Mouse (Mus musculus) kidney, adult 8-10 months (tissue): Measurements from ENCODE around the gene Olfr485.
"Not testable (repeated sequence)": the region's sequence is repeated elsewhere in the genome, so short reads cannot be mapped to it uniquely, and the experiment has no call there.

Source experiments
- DNase-seq, 2 experiments: peaks; one replicate each; pipeline ENCODE4 v3.0.0; 2022

Gene Olfr485

GRCm38 (mm10) chr7:108159771-108160170 lies at the start of gene Olfr485:
TSS of gene Olfr485 (minus strand) at chr7:108159871.
- no peak for DNase-seq

GRCm38 (mm10) chr7:108196938-108197337 lies 37.3 kb upstream of the Olfr485 start:
- no peak for DNase-seq

DNA sequence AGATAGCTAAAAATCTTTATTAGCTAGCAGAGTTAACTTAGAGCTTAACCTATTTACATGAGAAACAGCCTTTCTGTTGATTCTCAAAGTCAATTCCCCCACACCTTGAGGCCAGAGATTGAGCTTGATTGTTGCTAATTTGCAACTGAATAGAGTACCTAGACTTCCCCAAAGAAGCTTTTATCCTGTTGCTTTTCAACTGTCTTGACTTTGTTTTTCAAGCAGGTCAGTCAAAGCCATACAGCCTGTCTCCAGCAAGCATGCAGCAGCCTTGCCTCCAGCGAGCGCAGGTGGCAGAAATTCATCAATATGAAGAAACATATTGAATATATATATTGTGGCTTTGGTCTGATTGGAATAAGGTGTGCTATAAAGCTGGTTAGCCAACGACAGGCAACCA lies 36.7 kb upstream of the Olfr485 start:
- not testable (repeated sequence) for DNase-seq

DNA sequence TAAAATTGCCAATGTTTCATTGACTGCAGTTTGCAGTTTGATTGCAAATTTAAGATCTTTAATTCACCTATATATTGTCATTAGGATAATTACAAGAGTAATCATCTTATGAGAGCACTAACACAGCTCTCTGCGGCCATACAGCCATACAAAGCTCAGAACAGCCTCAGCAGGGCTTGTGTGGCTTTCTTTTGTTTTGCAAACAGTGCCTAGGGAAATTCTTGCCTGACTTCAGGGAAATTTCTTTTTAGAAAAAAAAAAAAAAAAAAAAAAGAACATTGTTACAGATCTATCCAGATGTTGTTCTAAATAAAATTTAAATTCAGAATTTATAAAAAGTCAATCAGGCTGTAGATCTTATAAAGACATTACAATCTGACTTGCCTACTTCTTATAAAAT lies 33.0 kb upstream of the Olfr485 start:
- DNase-seq, result not testable (repeated sequence)

GRCm38 (mm10) chr7:108191196-108191595 lies 31.5 kb upstream of the Olfr485 start:
- not testable (repeated sequence) for DNase-seq

DNA sequence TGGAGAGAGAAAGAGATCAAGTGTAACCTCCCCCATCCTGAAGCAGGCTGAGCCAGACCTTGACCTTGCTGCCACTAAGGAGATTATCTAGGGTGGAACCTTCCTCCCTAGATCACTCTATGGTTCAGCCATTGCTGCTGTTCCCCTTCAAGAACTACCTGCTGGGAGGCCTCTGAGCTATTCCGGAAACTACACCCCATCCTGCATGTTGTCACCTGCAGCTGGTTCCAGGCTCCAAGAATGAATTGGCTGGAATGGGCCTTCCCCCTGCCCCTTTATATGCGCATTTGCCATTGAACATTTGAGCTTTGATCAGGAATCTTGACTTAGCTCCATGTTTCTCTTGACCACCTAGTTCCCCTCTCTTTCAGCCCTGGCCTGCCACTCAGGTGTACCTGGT lies 25.6 kb upstream of the Olfr485 start:
- not testable (repeated sequence) for DNase-seq

- DNase-seq, result not testable (repeated sequence)
Observed at GRCm38 (mm10) chr7:108184401-108184800, 24.7 kb upstream of the Olfr485 start.

GRCm38 (mm10) chr7:108172642-108173041 lies 13.0 kb upstream of the Olfr485 start, which contains the start of gene Olfr486:
TSS of gene Olfr486 (minus strand) at chr7:108172742.
- DNase-seq, result not testable (repeated sequence)

DNA sequence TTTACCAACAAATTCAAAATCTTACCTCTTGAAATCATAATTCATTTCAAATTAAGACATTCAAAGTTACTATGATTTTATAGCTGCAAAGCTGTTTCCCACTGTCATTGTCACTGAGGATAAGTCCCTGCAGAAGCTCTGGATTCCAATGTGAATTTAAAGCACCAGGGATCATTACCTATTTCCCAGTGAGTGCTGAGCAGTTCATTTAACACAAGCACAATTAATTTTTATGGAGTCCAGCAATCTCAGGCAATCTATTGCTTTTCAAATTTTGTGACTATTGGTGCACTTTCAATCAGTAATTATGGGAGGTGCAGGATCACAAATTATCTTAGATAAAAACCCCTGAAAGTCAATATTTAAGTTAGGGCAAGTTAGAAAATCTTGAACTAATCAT lies 32.3 kb downstream of the Olfr485 start, which contains the start of gene Olfr484:
TSS of gene Olfr484 (minus strand) at position 101 of the 400 bp plus-strand sequence.
- DNase-seq, result no peak

- no peak for DNase-seq
Observed at GRCm38 (mm10) chr7:108121416-108121815, 38.3 kb downstream of the Olfr485 start.

DNA sequence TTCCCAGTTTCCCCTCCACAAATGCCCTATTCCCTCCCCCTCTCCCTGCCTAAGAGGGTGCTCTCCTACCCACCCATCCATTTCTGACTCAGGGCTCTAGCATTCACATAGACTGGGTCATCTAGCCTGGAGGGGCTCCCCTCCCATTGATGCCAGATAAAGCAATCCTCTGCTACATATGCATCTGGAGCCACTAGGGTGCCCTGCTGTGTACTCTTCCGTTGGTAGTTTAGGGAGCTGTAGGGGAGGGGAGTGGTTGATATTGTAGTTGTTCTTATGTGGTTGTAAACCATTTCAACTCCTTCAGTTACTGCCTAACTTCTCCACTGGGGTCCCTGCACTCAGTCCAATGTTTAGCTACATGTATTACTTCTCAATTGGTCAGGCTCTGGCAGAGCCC lies 39.0 kb downstream of the Olfr485 start:
- DNase-seq, result no peak
